Mouse (Mus musculus) layer of hippocampus, adult 9-10 months (tissue): ENCODE results near the gene Zfp672.

Experiments used
- DNase-seq: peaks from one replicate; pipeline ENCODE4 v3.0.0; 2022; ENCODE audit warnings: low spot score

Gene Zfp672

DNA sequence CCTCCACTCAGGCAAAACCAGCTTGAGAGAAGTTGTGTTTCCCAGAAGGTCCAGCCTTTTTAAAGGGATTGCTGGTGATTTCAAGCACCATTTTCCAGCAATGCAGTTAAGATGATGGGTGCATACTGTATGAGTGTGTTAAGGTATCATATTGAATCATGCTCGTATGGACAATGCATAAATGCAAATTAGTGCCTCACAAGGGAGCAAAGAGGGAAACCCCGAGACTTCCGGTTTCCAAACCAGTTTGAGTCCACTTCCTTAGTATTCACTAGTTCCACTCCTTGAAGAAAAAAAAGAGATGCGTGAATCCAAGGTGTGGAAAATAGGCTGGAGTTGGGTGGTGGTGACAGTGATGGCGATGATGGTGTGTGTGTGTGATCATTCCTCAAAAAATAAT, 47.6 kb downstream of the Zfp672 start:
- no peak for DNase-seq

DNA sequence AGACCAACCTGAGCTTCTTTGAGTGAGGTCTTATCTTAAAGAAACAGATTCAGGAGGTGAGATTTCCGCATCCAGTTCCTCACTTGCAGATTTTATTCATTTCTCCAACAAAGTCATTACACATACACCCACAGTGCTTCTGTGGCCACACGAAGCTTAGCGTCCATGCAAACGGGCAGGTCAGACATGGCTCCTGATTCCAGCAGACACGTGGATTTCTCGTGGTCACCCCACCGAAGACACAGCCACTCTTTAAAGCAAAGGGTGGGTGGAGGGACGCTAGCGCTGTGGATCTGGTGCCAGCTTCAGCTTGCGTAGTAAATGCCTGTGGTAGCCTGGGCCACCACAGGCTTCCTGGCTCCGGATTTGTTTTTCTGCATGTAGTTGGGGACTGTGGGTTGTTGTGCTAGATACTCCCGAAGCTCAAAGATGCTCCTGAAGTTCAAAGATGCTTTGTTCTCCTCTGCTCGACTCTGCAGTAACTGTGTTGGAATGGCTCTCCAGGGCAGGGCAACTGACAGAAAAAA, 48.1 kb downstream of the Zfp672 start:
- no peak for DNase-seq

DNA sequence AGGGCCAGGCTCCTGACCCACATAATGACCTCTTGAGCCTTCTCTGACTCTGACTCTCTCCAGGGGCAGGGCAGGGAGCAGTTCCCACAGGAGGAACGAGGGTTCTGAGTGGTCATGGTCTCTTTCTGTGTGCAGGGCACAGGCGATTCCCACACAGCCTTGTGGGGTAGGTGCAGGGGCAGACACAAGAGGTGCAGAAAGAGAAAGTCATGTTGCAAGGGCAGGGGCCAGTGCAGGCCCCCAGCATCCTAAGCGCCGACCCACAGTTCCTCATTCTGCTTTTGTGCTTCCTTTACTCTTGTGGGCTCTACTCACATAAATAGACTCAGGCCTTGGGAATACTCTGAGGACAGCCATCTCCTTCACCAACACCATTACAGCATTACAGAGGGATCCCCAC, 54.4 kb downstream of the Zfp672 start:
- DNase-seq, result no peak

DNA sequence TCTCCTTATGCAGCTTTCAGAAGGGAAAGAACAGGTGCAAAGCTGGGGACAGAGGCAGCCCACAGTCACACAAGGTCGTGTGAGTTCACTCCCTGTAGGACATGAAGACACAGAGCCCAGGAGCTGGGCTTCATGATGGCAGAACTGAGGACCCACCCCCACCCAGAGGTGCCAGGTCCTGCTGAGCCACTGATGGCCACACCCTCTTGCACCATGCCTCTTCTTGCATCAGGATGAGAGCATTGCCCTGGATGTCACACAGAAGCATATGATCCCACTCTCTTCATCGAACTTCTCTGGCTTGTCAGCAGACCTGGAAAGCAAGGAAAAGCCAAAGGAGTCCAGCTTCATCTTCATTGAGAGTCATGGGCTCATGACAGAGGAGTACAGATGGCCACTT, 55.6 kb downstream of the Zfp672 start, which contains the start of gene 4930438A08Rik:
4930438A08Rik (plus strand) TSS at position 228 of the 400 bp plus-strand sequence.
- DNase-seq, result no peak

DNA sequence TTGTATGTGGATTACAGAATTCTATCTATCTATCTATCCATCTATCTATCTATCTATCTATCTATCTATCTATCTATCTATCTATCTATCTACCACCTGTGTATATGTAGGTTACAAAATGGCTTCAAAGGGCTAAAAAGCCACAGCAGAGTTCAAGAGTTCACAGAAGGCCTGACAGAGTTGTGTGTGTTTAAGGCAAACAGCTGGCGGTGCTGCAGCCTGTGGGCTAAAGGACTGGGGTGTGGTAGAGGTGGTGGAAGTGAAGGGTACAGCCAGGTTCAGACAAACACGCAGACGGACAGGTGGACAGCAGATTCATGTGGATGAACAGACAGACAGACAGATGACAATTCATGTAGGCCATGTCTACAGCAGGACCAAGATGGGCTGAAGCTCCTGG, 61.9 kb downstream of the Zfp672 start:
- no peak for DNase-seq
